Mouse (Mus musculus): ENCODE data around the gene Tbc1d25. TPM values are rescaled to one million over a fixed set of nuclear protein-coding genes. Genes with fewer than 3 reads are reported as not detected.
A peak's percentile ranks its signal among the peaks of the same experiment; 100 is the strongest.

Tbc1d25 gene
- polyA plus RNA-seq, 1 experiment from 2014 or later: 15.5 TPM

GRCm38 (mm10) chrX:8192640-8193418 lies 16.8 kb upstream of the Tbc1d25 start:
- Histone ChIP-seq H3K27me3 (ENCODE audit: control insufficient read depth, insufficient read depth, low read length) (no peaks in the 10 kb centered on the region), H3K4me3 (ENCODE audit: low read depth, low read length) (peak overlapping the region; percentile 39), H3K27ac (replicated peaks; ENCODE audit: low read depth, low read length) (no peak overlapping the region), H3K4me2 (ENCODE audit: low read depth, severe bottlenecking) (peak overlapping the region; percentile 43), H3K9me3 (ENCODE audit: control insufficient read depth, low read length) (no peaks in the 10 kb centered on the region), H3K36me3 (ENCODE audit: control insufficient read depth, insufficient read depth, low read length) (no peaks in the 10 kb centered on the region), H3K9ac (ENCODE audit: low read length) (peak overlapping the region; percentile 59; the same call in 1 of the 2 replicates), H3K4me1 (ENCODE audit: control insufficient read depth, insufficient read depth, low read length) (no peaks in the 10 kb centered on the region)
- 16% methylated on average over 38 of the region's 38 CpGs for WGBS
- peak; percentile 71 for DNase-seq (ENCODE audit: low spot score)
- peak; percentile 92 for ATAC-seq (ENCODE audit: insufficient number of reproducible peaks, low FRiP score, low TSS enrichment, low read depth)

- Histone ChIP-seq H3K4me3 (ENCODE audit: low read depth, low read length) (peak overlapping the region; percentile 39), H3K9me3 (ENCODE audit: control insufficient read depth, low read length) (no peaks in the 10 kb centered on the region), H3K4me2 (ENCODE audit: low read depth, severe bottlenecking) (peak overlapping the region; percentile 43), H3K9ac (ENCODE audit: low read length) (peak overlapping the region; percentile 59), H3K4me1 (ENCODE audit: control insufficient read depth, insufficient read depth, low read length) (no peaks in the 10 kb centered on the region), H3K36me3 (ENCODE audit: control insufficient read depth, insufficient read depth, low read length) (no peaks in the 10 kb centered on the region), H3K27ac (replicated peaks; ENCODE audit: low read depth, low read length) (no peak overlapping the region), H3K27me3 (ENCODE audit: control insufficient read depth, insufficient read depth, low read length) (no peaks in the 10 kb centered on the region)
- ATAC-seq (ENCODE audit: insufficient number of reproducible peaks, low FRiP score, low TSS enrichment, low read depth) (no peak; the same call in 1 of the 2 replicates), DNase-seq (ENCODE audit: low spot score) (no peak)
- 13% methylated on average over 13 of the region's 13 CpGs for WGBS
Observed at GRCm38 (mm10) chrX:8192126-8192639, 16.2 kb upstream of the Tbc1d25 start.

GRCm38 (mm10) chrX:8182871-8183540 lies 7.0 kb upstream of the Tbc1d25 start:
- Histone ChIP-seq H3K9me3 (ENCODE audit: control insufficient read depth, low read length) (no peaks in the 10 kb centered on the region), H3K27ac (replicated peaks; ENCODE audit: low read depth, low read length) (no peak overlapping the region), H3K4me2 (ENCODE audit: low read depth, severe bottlenecking) (no peak overlapping the region), H3K4me3 (ENCODE audit: low read depth, low read length) (no peak overlapping the region), H3K36me3 (ENCODE audit: control insufficient read depth, insufficient read depth, low read length) (no peaks in the 10 kb centered on the region; the same call in 1 of the 2 replicates), H3K27me3 (ENCODE audit: control insufficient read depth, insufficient read depth, low read length) (no peaks in the 10 kb centered on the region), H3K9ac (ENCODE audit: low read length) (no peak overlapping the region), H3K4me1 (ENCODE audit: control insufficient read depth, insufficient read depth, low read length) (no peaks in the 10 kb centered on the region)
- 16% methylated on average over 7 of the region's 7 CpGs for WGBS
- ATAC-seq (ENCODE audit: insufficient number of reproducible peaks, low FRiP score, low TSS enrichment, low read depth) (no peak), DNase-seq (ENCODE audit: low spot score) (no peak)

- H3K27ac ChIP-seq (replicated peaks; ENCODE audit: low read depth, low read length): no peak overlapping the region
- H3K4me1 ChIP-seq (ENCODE audit: control insufficient read depth, insufficient read depth, low read length): no peaks in the 10 kb centered on the region
- DNase-seq (ENCODE audit: low spot score) (no peak), ATAC-seq (ENCODE audit: insufficient number of reproducible peaks, low FRiP score, low TSS enrichment, low read depth) (no peak)
- no peak overlapping the region for H3K4me3 ChIP-seq (ENCODE audit: low read depth, low read length)
- H3K36me3 ChIP-seq (ENCODE audit: control insufficient read depth, insufficient read depth, low read length): no peaks in the 10 kb centered on the region
- no peaks in the 10 kb centered on the region for H3K27me3 ChIP-seq (ENCODE audit: control insufficient read depth, insufficient read depth, low read length)
- no peak overlapping the region for H3K9ac ChIP-seq (ENCODE audit: low read length)
- H3K4me2 ChIP-seq (ENCODE audit: low read depth, severe bottlenecking): no peak overlapping the region
- H3K9me3 ChIP-seq (ENCODE audit: control insufficient read depth, low read length): no peaks in the 10 kb centered on the region
- 91% methylated on average over 5 of the region's 5 CpGs for WGBS
Observed at GRCm38 (mm10) chrX:8179646-8180045, 3.7 kb upstream of the Tbc1d25 start.

- Histone ChIP-seq H3K27me3 (ENCODE audit: control insufficient read depth, insufficient read depth, low read length) (no peaks in the 10 kb centered on the region), H3K4me1 (ENCODE audit: control insufficient read depth, insufficient read depth, low read length) (no peaks in the 10 kb centered on the region), H3K4me2 (ENCODE audit: low read depth, severe bottlenecking) (no peak overlapping the region), H3K36me3 (ENCODE audit: control insufficient read depth, insufficient read depth, low read length) (no peaks in the 10 kb centered on the region), H3K27ac (replicated peaks; ENCODE audit: low read depth, low read length) (no peak overlapping the region), H3K4me3 (ENCODE audit: low read depth, low read length) (no peak overlapping the region), H3K9ac (ENCODE audit: low read length) (no peak overlapping the region), H3K9me3 (ENCODE audit: control insufficient read depth, low read length) (no peaks in the 10 kb centered on the region)
- ATAC-seq (ENCODE audit: insufficient number of reproducible peaks, low FRiP score, low TSS enrichment, low read depth) (no peak), DNase-seq (ENCODE audit: low spot score) (no peak)
- WGBS: 94% methylated on average over 2 of the region's 2 CpGs
Observed at GRCm38 (mm10) chrX:8178871-8179270, 2.9 kb upstream of the Tbc1d25 start.

- Histone ChIP-seq H3K27me3 (ENCODE audit: control insufficient read depth, insufficient read depth, low read length) (no peaks in the 10 kb centered on the region), H3K4me2 (ENCODE audit: low read depth, severe bottlenecking) (peak overlapping the region; percentile 38), H3K4me3 (ENCODE audit: low read depth, low read length) (peak overlapping the region; percentile 56), H3K36me3 (ENCODE audit: control insufficient read depth, insufficient read depth, low read length) (no peaks in the 10 kb centered on the region), H3K9me3 (ENCODE audit: control insufficient read depth, low read length) (no peaks in the 10 kb centered on the region), H3K9ac (ENCODE audit: low read length) (0 out of 2 replicates have a peak overlapping the region, but pooled peaks have one; percentile 32), H3K4me1 (ENCODE audit: control insufficient read depth, insufficient read depth, low read length) (no peaks in the 10 kb centered on the region), H3K27ac (replicated peaks; ENCODE audit: low read depth, low read length) (no peak overlapping the region)
- DNase-seq (ENCODE audit: low spot score) (no peak), ATAC-seq (ENCODE audit: insufficient number of reproducible peaks, low FRiP score, low TSS enrichment, low read depth) (no peak)
- 12% methylated on average over 4 of the region's 4 CpGs for whole genome bisulfite sequencing
Observed at GRCm38 (mm10) chrX:8175169-8175503, 845 bp downstream of the Tbc1d25 start.

GRCm38 (mm10) chrX:8167716-8168647 lies 8.0 kb downstream of the Tbc1d25 start:
- no peak overlapping the region for H3K9ac ChIP-seq (ENCODE audit: low read length)
- H3K36me3 ChIP-seq (ENCODE audit: control insufficient read depth, insufficient read depth, low read length): no peaks in the 10 kb centered on the region
- H3K4me3 ChIP-seq (ENCODE audit: low read depth, low read length): no peak overlapping the region
- no peak overlapping the region for H3K4me2 ChIP-seq (ENCODE audit: low read depth, severe bottlenecking)
- DNase-seq (ENCODE audit: low spot score) (no peak), ATAC-seq (ENCODE audit: insufficient number of reproducible peaks, low FRiP score, low TSS enrichment, low read depth) (no peak)
- no peak overlapping the region for H3K27ac ChIP-seq (replicated peaks; ENCODE audit: low read depth, low read length)
- no peaks in the 10 kb centered on the region for H3K9me3 ChIP-seq (ENCODE audit: control insufficient read depth, low read length)
- 90% methylated on average over 10 of the region's 10 CpGs for WGBS
- H3K4me1 ChIP-seq (ENCODE audit: control insufficient read depth, insufficient read depth, low read length): no peaks in the 10 kb centered on the region
- H3K27me3 ChIP-seq (ENCODE audit: control insufficient read depth, insufficient read depth, low read length): no peaks in the 10 kb centered on the region

- WGBS: 90% methylated on average over 4 of the region's 4 CpGs
- Histone ChIP-seq H3K27me3 (ENCODE audit: control insufficient read depth, insufficient read depth, low read length) (no peaks in the 10 kb centered on the region), H3K9me3 (ENCODE audit: control insufficient read depth, low read length) (no peaks in the 10 kb centered on the region), H3K9ac (ENCODE audit: low read length) (no peak overlapping the region), H3K4me2 (ENCODE audit: low read depth, severe bottlenecking) (no peak overlapping the region), H3K4me1 (ENCODE audit: control insufficient read depth, insufficient read depth, low read length) (no peaks in the 10 kb centered on the region), H3K36me3 (ENCODE audit: control insufficient read depth, insufficient read depth, low read length) (no peaks in the 10 kb centered on the region), H3K27ac (replicated peaks; ENCODE audit: low read depth, low read length) (no peak overlapping the region), H3K4me3 (ENCODE audit: low read depth, low read length) (no peak overlapping the region)
- ATAC-seq (ENCODE audit: insufficient number of reproducible peaks, low FRiP score, low TSS enrichment, low read depth) (no peak), DNase-seq (ENCODE audit: low spot score) (no peak)
Observed at GRCm38 (mm10) chrX:8164471-8164870, 11.5 kb downstream of the Tbc1d25 start.

All from limb, embryonic 11.5 days (tissue).